Mouse (Mus musculus) spleen, postnatal 4 days (tissue): ENCODE measurements around the gene Gemin7.

Experiments
- DNase-seq, 2 experiments: peaks; one replicate each; pipeline ENCODE4 v3.0.0; 2022; ENCODE audit warnings: low spot score in 2 of 2

Gemin7 gene

DNA sequence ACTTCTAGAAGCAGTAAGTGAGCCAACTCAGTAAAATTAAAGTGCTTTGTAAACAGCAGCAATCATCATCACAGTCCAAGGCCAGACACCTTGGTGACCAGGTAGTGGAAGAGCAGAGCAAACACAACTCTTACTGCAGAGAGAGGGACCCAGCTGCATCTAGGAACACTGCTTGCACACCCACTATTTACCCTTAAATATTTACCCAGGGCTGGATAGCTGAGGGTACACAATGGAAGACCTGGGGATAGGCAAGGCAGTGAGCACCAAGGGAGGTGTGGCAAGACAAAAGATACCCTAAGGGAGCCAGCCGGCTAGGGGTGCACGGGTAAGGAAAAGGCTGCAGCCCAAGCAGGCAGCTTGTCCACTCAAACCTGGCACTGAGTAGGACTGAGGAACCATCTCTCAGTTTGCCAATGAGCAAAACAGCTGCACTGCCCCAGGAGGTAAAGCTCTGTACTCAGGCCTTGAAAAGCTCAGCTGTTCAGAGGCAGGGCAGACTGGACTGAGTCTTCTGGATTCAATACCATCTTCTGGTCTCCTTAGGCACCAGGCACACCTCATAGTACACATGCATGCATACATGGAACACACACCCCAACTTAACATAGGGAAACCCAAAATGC lies 29.9 kb downstream of the Gemin7 start:
- no peak for DNase-seq

DNA sequence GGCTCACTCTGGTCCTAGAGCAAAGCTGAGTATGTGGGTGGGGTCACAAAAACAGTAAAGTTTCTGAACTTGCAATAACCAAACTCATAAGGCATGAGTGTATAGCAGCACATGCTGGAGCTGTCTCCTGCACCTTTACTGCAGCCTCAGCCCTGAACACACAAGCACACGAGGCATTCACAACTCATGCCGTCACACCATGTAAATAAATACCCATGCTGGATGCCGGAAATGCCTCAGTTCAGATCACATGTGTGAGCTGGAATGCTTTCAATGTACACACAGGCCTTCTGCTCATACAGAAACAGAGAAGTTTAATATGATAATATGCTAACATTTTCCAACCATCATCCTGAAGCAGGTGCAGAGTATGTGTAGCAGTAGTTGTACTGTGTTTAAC lies 31.4 kb downstream of the Gemin7 start:
- DNase-seq: no peak

DNA sequence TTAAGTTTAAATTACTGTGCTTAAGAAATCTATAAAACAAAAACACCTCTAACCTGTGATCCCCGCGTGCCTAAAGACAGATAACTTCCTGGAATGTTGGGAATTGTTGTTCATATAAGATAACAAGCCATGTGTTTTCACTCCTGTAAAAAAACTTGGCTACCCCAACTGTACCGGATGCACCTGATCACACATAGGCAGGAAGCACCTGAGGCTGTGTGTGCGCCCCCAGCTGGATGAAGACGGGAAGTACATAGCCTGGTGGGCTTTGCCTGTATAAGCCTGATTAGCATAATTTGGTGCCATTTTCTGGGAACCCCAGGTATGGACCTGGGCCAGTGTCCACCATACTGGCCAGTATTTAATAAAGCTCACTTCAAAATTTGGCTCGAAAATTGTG lies 33.8 kb downstream of the Gemin7 start:
- DNase-seq: no peak

DNA sequence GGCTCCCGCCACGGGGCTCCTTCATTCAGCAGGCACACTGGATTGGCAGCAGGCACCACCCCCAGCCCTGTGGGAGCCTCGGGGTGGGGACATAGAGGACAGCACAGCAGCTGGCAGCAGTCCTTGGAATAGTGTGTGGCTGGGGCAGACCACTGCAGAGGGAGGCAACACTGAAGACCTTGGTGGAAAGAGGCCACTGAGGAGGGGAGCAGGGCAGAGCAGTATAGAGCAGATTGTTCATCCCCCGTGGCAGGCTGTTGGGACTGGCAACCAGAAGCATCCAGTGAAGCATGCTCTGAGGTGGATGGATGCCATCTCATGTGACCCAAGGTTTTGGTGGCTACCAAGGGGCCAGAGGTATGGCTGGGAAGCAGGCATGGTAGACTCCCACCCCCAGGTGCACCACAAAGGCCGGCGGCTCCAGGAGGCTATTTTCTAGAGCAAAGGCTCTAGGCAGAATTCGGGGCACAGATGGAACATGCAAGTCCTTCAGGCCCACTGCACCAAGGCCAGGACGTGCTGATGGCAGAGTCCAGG lies 35.2 kb downstream of the Gemin7 start:
- DNase-seq: no peak

DNA sequence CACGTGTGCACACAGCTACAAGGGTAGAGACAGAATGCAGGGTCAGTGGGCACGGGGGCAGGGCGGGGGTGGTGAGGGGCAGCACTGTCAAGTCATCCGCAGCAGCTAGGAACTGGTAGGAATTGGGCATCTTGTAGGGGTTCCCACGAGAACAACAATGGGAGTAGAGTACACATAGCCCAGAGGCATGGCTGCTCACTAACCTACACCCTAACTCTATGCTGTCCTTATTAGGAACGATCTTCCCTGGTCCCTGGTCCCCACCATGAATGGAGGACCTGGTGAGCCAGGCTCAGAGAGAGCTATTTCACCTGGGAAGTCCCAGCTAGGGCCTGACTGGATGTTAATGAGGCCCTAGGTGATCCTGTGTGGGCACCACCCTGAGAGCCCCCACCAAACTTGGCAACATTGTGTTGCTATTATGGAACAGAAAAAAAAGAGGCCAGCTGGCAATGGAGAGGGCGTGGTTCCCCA lies 35.7 kb downstream of the Gemin7 start:
- DNase-seq: no peak

DNA sequence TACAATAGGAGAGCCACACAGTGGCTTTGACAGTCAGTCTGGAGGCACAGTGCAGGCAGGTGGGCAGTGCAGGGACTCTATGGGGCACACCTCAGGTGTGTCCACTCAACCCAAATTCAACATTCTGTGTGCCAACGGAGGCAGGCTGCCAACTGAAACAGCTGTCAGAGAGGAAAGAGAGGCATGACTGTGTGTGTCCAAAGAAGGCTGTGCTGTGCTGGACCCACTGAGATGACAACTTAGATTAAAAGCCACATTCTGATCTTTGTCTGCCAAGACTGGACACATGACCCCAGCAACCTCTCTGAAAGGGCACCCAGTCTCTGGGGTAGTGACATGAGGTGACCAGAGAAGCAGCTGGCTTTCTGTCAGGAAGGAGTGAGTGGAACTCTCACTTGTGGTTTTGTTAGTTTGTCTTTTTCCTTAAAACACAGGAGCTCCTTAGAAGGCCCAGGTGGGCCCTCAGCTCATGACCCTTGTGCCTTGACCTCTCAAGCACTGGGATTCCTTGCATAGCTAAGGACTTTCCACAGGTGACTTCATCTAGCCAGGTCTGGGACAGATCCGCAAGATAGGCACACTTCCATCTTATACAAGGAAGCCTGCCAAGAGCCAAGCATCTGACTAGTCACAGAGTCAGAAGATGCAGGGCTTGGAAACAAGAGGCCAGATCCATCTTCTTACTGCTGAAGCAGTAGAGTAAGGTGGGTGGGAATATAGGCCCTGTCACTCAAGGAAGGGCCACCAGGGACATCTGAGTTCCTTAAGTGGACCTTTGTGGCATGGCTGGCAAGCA lies 36.4 kb downstream of the Gemin7 start:
- no peak for DNase-seq

DNA sequence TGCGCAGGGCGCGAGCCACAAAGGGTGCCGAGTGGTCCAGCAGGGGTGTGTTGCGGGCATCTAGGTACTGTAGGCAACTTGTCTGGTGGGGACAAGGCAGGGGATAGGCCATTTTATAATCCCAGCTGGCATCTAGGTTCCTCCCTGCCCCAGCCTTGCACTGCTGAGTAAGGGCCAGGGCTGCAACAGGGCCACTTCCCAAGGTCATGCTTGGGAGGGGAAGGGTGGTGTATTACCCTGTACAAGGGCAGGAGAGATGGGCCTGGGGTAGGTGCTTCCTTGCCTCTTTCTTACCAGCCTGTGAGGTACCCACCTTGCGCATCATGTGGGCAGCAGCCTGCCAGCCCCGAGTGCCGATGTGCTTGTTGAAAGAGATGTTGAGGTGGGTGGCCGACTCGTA lies 42.7 kb downstream of the Gemin7 start:
- DNase-seq: no peak

DNA sequence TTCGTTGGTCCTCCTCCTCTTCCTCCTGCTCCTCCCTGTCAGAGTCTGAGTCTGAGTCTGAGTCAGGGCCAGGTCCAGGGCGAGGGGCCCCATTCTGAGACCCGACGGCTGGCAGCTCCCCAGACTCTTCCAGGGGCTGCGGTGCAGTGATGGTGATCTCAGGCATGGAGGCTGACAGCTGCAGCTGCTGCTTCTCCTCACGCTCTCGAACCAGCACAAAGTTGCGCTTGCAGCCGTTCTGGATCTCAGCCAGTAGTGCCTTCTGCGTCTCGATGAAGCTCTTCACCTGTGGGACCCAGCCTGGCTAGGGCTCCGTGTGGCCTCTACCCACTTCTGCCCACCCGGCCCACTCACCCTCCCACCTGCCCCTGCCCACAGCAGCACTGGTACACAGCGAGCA lies 45.2 kb downstream of the Gemin7 start:
- DNase-seq: peak in 1 of 2 experiments; percentile 62

DNA sequence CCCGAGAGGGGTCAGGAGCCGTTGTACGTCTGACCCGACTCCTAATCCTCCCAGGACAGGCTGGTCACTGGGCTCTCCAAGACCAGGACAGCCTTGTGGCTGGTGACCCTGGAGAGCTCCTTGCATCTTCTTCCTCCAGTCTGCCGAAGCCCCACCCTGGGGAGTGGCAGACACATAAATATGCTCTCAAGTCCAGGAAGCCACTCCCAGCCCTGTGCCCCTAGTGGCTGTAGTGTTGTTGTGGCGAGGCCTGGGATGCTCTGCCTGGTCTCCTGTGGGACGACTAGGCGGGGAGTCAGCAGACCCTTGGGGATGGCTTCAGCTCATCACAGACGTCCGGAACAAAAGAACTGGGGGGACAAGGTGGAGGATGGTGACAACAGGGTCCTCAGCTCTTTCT lies 46.3 kb downstream of the Gemin7 start:
- DNase-seq: no peak

DNA sequence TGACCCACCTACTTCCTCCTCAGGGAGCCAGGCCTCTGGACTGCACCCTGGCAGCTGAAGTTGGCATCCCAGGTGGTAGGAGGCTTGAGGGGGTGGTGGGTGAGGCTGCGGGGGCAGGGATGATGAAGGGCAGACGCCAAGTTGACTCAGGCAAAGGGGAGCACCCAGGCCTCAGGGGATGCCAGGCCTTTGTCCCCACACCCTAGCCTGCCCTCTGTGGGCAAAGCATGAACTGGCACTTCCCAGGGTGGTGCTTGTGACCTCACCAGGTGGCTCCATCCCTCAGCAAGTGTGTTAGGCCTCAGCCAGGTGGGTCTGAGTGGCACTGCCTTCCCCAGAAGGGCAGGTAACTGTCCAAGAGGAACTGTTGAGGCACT lies 52.3 kb downstream of the Gemin7 start:
- DNase-seq: peak in 1 of 2 experiments; percentile 61

DNA sequence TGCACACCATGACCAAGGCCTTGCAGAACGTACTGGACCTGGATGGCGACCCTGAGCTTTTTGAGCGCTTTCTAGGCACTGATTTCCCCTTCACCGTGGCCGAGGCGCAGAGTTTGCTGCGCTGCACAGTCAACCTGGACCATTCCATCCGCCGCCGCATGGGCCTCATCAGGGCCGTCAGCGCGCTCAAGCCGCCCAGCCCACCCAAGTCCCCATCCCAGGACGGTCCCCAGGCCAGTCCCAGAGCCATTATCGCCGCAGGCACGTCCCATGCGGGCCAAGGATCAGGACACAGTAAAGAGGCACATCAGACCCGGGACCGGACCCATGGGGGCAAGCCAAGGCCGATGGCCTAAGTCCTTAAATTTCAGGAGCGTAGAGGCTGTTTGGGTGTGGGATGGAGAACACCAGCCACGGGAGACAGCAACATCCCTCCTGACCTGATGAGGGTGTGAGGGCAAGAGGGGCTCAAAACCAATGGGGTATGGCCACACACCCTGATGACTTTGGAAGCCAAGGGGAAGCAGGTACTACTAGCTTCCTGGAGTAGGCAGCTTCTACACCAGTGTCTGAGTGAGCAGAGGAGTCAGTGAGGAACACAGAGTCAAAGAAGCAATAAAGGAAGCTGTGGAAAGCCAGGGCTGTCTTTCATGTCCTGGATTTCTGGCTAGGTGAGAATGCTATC lies 52.8 kb downstream of the Gemin7 start:
- no peak for DNase-seq

DNA sequence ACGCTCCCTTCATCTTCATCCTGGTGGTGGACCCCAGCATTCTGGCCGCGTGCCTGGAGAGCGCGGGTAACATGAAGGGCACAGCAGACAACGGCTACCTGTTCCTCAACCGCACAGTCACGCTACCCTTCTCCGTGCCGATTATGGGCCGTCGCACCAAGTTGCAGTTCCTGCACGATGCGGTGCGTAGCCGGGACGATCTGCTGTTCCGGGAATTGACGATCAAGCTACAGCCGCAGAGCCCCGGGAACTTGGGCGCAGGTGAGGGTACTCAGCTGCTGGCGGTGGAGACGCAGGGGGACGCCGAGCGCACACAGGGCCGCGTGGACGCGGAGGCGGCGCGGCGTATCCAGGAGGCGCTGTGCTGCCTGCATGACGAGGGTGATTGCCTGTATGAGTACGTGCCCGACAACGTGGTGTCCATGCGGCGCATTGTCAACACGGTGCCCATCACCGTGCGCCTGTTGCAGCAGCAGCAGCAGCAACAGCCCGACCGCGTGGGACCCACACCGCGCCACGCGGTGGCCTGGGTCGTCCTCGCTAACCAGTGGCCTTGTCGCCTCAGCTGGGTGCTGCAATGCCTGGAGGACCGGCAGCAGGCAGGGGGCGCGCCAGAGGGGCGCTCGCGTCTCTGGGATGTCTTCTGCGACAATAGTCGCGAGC lies 53.5 kb downstream of the Gemin7 start:
- peak; percentile 51 to 80 for DNase-seq

DNA sequence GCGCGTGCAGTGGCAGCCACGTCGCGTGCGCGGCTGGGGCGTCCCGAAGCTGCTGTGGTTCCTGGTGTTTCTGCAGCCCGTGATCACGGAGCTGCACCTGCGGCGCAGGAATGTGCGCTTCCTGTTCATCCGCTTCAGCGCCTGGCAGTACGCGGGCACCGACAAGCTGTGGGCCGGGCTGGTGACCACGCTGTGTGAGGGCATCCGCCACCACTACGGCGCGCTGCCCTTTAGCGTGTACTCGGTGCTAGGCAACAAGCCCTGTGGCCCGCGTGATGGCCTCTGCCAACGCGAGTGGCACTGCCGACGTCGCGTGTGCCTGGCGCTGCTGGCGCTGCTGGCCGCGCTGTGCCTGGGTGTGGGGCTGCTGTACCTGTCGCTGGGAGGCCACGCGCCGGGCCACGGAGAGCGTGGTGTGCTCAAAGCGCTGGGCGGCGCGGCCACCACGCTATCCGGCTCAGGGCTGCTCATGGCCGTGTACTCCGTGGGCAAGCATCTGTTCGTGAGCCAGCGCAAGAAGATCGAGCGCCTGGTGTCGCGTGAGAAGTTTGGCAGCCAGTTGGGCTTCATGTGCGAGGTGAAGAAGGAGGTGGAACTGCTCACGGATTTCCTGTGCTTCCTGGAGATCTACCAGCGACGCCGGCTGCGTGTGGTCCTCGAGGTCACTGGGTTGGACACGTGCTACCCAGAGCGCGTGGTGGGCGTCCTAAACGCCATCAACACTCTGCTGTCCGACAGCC lies 54.2 kb downstream of the Gemin7 start:
- peak in 1 of 2 experiments; percentile 63 for DNase-seq

DNA sequence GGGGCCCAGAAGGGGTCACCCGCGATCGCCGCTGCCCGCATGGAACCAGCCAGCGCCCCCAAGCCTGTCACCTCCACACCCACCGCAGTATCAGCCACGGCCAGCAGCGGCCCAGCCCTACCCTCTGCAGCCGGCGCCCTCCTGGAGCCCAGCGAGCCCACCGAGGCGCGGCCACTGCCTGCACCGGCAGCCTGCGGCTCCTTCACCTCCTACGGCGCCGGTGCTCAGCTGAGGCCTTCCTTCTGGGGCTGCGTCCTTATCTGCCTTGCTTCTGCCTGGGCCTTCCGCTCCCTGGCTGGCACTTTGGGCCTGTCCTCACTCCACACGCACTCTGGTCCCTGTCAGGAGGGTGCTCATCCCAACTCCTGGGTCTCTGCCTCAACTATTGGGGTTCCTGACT lies 57.4 kb downstream of the Gemin7 start:
- peak in 1 of 2 experiments; percentile 65 for DNase-seq

DNA sequence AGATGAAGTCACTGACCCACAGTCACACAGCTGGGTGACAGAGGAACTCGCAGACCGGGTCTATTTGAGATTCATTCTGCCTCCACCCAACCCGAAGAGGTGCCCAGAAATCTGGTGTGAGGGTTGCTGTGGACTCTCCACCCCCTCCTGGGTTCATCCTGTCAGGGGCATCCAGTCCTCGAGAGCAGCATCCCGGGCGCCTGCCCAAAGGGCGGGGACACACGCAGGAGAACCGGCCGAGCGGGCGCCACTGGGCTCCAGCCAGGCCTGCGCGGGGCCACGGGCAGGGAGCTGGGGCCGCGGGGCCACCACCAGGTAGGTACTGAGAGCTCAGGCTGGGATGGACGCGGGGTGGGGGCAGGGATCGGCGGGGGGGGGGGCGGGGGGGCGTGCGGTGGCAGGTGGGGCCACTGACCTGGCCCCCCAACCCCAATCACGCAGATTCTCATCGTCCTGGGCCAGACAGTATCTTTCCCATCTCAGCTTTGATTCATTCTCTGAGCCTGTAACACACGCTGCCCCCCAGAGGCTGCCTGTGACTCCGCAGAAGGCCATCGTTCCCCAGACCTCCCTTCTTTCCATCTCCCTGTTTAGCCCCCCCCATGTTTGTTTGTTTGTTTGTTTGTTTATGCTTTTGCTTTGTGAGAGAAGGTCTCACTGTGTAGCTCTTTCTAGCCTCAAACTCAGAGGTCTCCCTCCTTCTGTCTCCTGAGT lies 59.6 kb downstream of the Gemin7 start, which contains the start of gene Nkpd1:
Gene Nkpd1, plus strand, starts transcription at position 187 of the 714 bp plus-strand sequence.
- peak in 1 of 2 experiments; percentile 66 for DNase-seq
